Mouse (Mus musculus) embryonic facial prominence, embryonic 14.5 days (tissue): ENCODE measurements around the gene Grm8. TPM values are rescaled to one million over a fixed set of nuclear protein-coding genes. Genes with fewer than 3 reads are reported as not detected.

ENCODE experiments used
- ATAC-seq: fragments of 200-750 bp; cut with Nextera tagmentation; 2 replicates; pipeline ENCODE4 v1.8.0; 2017; ENCODE audit warnings: low read depth, moderate number of reproducible peaks, moderate TSS enrichment
- DNase-seq: peaks from one replicate; pipeline ENCODE4 v3.0.0-alpha.2; 2015; ENCODE audit warnings: low spot score
- H3K27ac ChIP-seq: fragments of 300-500 bp; sonication (generic); replicated peaks from 2 replicates; pipeline ENCODE4 v1.5.1; 2014; ENCODE audit warnings: low read depth, mild to moderate bottlenecking, low read length, moderate library complexity
- H3K27me3 ChIP-seq: fragments of 300-500 bp; sonication (generic); replicated peaks from 2 replicates; pipeline ENCODE4 v1.6.1; 2014; ENCODE audit warnings: low read length; ENCODE audit not compliant: control insufficient read depth, insufficient read depth
- H3K36me3 ChIP-seq: fragments of 300-500 bp; sonication (generic); 2 replicates; pipeline ENCODE4 v1.6.1; 2014; ENCODE audit warnings: low read length, mixed read lengths; ENCODE audit not compliant: control insufficient read depth, insufficient read depth
- H3K4me1 ChIP-seq: fragments of 300-500 bp; sonication (generic); 2 replicates; pipeline ENCODE4 v1.6.1; 2014; ENCODE audit warnings: antibody characterized with exemption, low read length; ENCODE audit not compliant: control insufficient read depth, insufficient read depth
- H3K4me2 ChIP-seq: fragments of 300-500 bp; sonication (generic); 2 replicates; pipeline ENCODE4 v1.6.1; 2014; ENCODE audit warnings: low read depth, mild to moderate bottlenecking, low read length, moderate library complexity, mixed read lengths
- H3K4me3 ChIP-seq: fragments of 300-500 bp; sonication (generic); 2 replicates; pipeline ENCODE4 v1.5.1; 2014; ENCODE audit warnings: low read depth, mild to moderate bottlenecking, low read length
- H3K9ac ChIP-seq: fragments of 300-500 bp; sonication (generic); 2 replicates; pipeline ENCODE4 v1.6.1; 2014; ENCODE audit warnings: low read depth, mild to moderate bottlenecking, low read length, moderate library complexity, mixed read lengths
- H3K9me3 ChIP-seq: fragments of 300-500 bp; sonication (generic); 2 replicates; pipeline ENCODE4 v1.6.1; 2016; ENCODE audit warnings: low read length; ENCODE audit not compliant: control insufficient read depth
- WGBS: fragments of 180-500 bp; shearing (Covaris S2); extraction: QIAGEN DNeasy Blood & Tissue Kit; methylation state at CpG from one replicate; pipeline ENCODE4 v1.1.7; 2014; 5-methylcytosine and 5-hydroxymethylcytosine counted together
- polyA plus RNA-seq: library from polyadenylated mRNA; unstranded; fragments of >200 nt; fragmentation: Nextera tagmentation; extraction: Ambion mirVana; gene quantifications from 2 replicates; pipeline ENCODE4 v1.2.1, GENCODE M21; 2014

Gene Grm8
- polyA plus RNA-seq, 1 experiment from 2014 or later, result 1.9 TPM

DNA sequence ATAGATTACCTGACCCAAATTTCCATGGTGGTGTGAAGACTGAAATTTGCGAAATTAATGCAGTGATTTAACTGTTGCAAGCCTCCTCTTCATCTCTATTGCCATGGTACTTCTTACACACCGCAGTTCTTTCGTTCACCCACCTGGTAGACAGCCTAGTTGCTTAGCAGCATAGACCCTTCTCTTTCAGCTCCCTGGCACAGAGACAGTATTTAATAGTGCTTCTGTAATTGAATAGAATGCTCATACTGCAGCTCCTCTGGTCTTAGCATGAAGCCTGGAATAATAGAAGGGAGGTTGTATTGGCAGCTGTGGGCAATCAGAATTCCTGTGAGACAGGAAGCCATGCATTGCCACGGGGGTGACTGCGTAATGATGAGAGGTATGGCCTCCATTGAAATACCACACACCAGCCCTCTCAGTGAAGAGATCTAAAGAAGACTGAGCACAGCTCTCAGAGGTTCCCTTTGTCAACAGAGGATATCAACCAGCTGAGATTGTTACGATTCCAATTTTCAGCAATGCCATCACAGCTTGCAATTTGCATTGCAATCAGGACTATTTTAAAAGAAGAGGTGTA lies 178.6 kb downstream of the Grm8 start:
- Histone ChIP-seq H3K4me2 (no peak overlapping the region), H3K36me3 (no peaks in the 10 kb centered on the region), H3K4me3 (no peak overlapping the region), H3K9ac (no peak overlapping the region), H3K27ac (no peak overlapping the region), H3K9me3 (no peaks in the 10 kb centered on the region), H3K4me1 (no peaks in the 10 kb centered on the region), H3K27me3 (no peaks in the 10 kb centered on the region)
- WGBS, result 65% methylated on average over 6 of the region's 6 CpGs
- DNase-seq, result no peak
- no peak for ATAC-seq

GRCm38 (mm10) chr6:27951433-27951832 lies 183.5 kb downstream of the Grm8 start:
- no peak overlapping the region for H3K9ac ChIP-seq
- no peaks in the 10 kb centered on the region for H3K27me3 ChIP-seq
- H3K4me3 ChIP-seq, result no peak overlapping the region
- no peaks in the 10 kb centered on the region for H3K4me1 ChIP-seq
- no peak overlapping the region for H3K27ac ChIP-seq
- no peaks in the 10 kb centered on the region for H3K9me3 ChIP-seq
- no peak overlapping the region for H3K4me2 ChIP-seq
- DNase-seq (no peak), ATAC-seq (no peak)
- 78% methylated on average over 5 of the region's 5 CpGs for WGBS
- H3K36me3 ChIP-seq, result no peaks in the 10 kb centered on the region

GRCm38 (mm10) chr6:27928058-27928457 lies 206.9 kb downstream of the Grm8 start:
- no peak for DNase-seq
- 51% methylated on average over 3 of the region's 3 CpGs for WGBS

GRCm38 (mm10) chr6:27913281-27913680 lies 221.7 kb downstream of the Grm8 start:
- DNase-seq (peak; percentile 58), ATAC-seq (no peak)
- no peak overlapping the region for H3K9ac ChIP-seq
- no peaks in the 10 kb centered on the region for H3K4me1 ChIP-seq
- peaks cover 15% of the 10 kb centered on the region for H3K9me3 ChIP-seq
- H3K36me3 ChIP-seq, result no peaks in the 10 kb centered on the region
- no peaks in the 10 kb centered on the region for H3K27me3 ChIP-seq
- 39% methylated on average over 1 of the region's 1 CpGs for WGBS
- no peak overlapping the region for H3K4me3 ChIP-seq
- no peak overlapping the region for H3K4me2 ChIP-seq
- no peak overlapping the region for H3K27ac ChIP-seq

More at GRCm38 (mm10) chr6:27928058-27928457, 206.9 kb downstream of the Grm8 start:
- H3K9ac ChIP-seq, result no peak overlapping the region
- no peaks in the 10 kb centered on the region for H3K36me3 ChIP-seq
- no peak overlapping the region for H3K4me3 ChIP-seq
- ATAC-seq, result no peak
- no peak overlapping the region for H3K4me2 ChIP-seq
- no peak overlapping the region for H3K27ac ChIP-seq
- H3K27me3 ChIP-seq, result no peaks in the 10 kb centered on the region
- H3K9me3 ChIP-seq, result no peaks in the 10 kb centered on the region
- no peaks in the 10 kb centered on the region for H3K4me1 ChIP-seq

- Histone ChIP-seq H3K36me3 (no peaks in the 10 kb centered on the region), H3K9ac (no peak overlapping the region), H3K4me3 (no peak overlapping the region), H3K27me3 (no peaks in the 10 kb centered on the region), H3K27ac (no peak overlapping the region), H3K9me3 (no peaks in the 10 kb centered on the region), H3K4me2 (no peak overlapping the region), H3K4me1 (no peaks in the 10 kb centered on the region)
- ATAC-seq (no peak), DNase-seq (no peak)
These were observed 230.6 kb downstream of the Grm8 start for GRCm38 (mm10) chr6:27904358-27904757.

GRCm38 (mm10) chr6:27902224-27902623 lies 232.8 kb downstream of the Grm8 start:
- WGBS, result 92% methylated on average over 1 of the region's 1 CpGs
- H3K36me3 ChIP-seq, result no peaks in the 10 kb centered on the region
- H3K4me2 ChIP-seq, result no peak overlapping the region
- H3K9ac ChIP-seq, result no peak overlapping the region
- no peak overlapping the region for H3K27ac ChIP-seq
- no peaks in the 10 kb centered on the region for H3K27me3 ChIP-seq
- H3K9me3 ChIP-seq, result no peaks in the 10 kb centered on the region
- no peak for ATAC-seq
- no peak overlapping the region for H3K4me3 ChIP-seq
- DNase-seq, result no peak
- no peaks in the 10 kb centered on the region for H3K4me1 ChIP-seq

DNA sequence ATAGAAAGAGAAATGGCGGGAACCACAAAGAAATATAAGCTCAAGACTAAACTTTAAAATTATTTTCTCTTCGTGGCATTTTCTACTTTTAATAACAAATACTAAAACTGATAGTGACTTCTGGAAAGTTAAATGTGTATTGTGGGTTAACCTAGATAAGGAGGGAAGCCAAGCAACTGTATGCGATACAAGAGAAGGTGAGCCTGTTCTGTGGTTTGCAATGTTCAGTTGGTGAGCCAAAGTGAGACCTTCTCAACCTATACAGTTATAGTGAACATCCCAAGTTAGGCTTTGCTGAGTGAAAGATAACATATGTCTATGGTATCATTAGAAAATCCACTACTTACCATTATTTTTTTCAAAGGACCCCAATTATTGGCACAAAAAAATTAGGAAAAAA lies 233.6 kb downstream of the Grm8 start:
- Histone ChIP-seq H3K36me3 (no peaks in the 10 kb centered on the region), H3K4me2 (no peak overlapping the region), H3K4me1 (no peaks in the 10 kb centered on the region), H3K27ac (no peak overlapping the region), H3K27me3 (no peaks in the 10 kb centered on the region), H3K4me3 (no peak overlapping the region), H3K9ac (no peak overlapping the region), H3K9me3 (no peaks in the 10 kb centered on the region)
- DNase-seq (no peak), ATAC-seq (no peak)
- WGBS, result 75% methylated on average over 3 of the region's 3 CpGs

GRCm38 (mm10) chr6:27895153-27895552 lies 239.8 kb downstream of the Grm8 start:
- Histone ChIP-seq H3K4me2 (no peak overlapping the region), H3K4me3 (no peak overlapping the region), H3K9ac (no peak overlapping the region), H3K36me3 (no peaks in the 10 kb centered on the region), H3K27me3 (no peaks in the 10 kb centered on the region), H3K9me3 (no peaks in the 10 kb centered on the region), H3K4me1 (no peaks in the 10 kb centered on the region), H3K27ac (no peak overlapping the region)
- ATAC-seq (no peak), DNase-seq (no peak)
- 85% methylated on average over 1 of the region's 1 CpGs for WGBS

- no peaks in the 10 kb centered on the region for H3K27me3 ChIP-seq
- no peak overlapping the region for H3K4me3 ChIP-seq
- H3K4me2 ChIP-seq, result no peak overlapping the region
- no peaks in the 10 kb centered on the region for H3K36me3 ChIP-seq
- H3K9me3 ChIP-seq, result no peaks in the 10 kb centered on the region
- H3K9ac ChIP-seq, result no peak overlapping the region
- no peak for DNase-seq
- ATAC-seq, result no peak
- no peak overlapping the region for H3K27ac ChIP-seq
- WGBS, result 79% methylated on average over 1 of the region's 1 CpGs
- H3K4me1 ChIP-seq, result no peaks in the 10 kb centered on the region
These were observed 242.1 kb downstream of the Grm8 start for GRCm38 (mm10) chr6:27892886-27893285.
